In genomic region chr4:149628372-149628771, GRCm38 (mm10) we compare ENCODE assay signal across 9 mouse cellular contexts. TPM values are rescaled to one million over a fixed set of nuclear protein-coding genes. Genes with fewer than 3 reads are reported as not detected.
DNase-seq lines count a peak whose midpoint lies in the region; ATAC-seq and TF ChIP-seq lines count a peak whose summit lies in the region.
"Had no signal": no experiment of that assay in that cellular context is flagged by ENCODE, and none has a peak within 500 bp of the region (broad histone marks: within the 10 kb centered on the region; RNA-seq: fewer than 3 reads in every experiment).

No protein-coding gene starts in this region.

- no peak overlapping the region for H3K27ac ChIP-seq in kidney, adult 2 months (ENCODE audit: insufficient read depth, low read depth, low read length)
- no peak overlapping the region for H3K27ac ChIP-seq in bone marrow macrophage, adult 2 months (ENCODE audit: insufficient read depth, low read depth, low read length)
- H3K27ac ChIP-seq: liver, embryonic 15.5 days had no signal

- 77% methylated on average over 10 of the region's 10 CpGs for WGBS in kidney, adult 2 months

- no peaks in the 10 kb centered on the region for H3K27me3 ChIP-seq in kidney, adult 2 months (replicated peaks; ENCODE audit: control insufficient read depth, insufficient read depth, low read length)
- H3K27me3 ChIP-seq: liver, embryonic 15.5 days had no signal

- no peaks in the 10 kb centered on the region for H3K36me3 ChIP-seq in kidney, adult 2 months (ENCODE audit: control insufficient read depth, insufficient read depth, low read length)
- H3K36me3 ChIP-seq: liver, embryonic 15.5 days had no signal

- no peak overlapping the region for H3K4me3 ChIP-seq in kidney, adult 2 months (ENCODE audit: insufficient read depth, low read depth, low read length)
- no peak overlapping the region for H3K4me3 ChIP-seq in bone marrow macrophage, adult 2 months (ENCODE audit: insufficient read depth, low read length)
- H3K4me3 ChIP-seq: liver, embryonic 15.5 days had no signal

- DNase-seq in kidney, adult 2 months = peak; percentile 39
- no peak for DNase-seq in kidney, adult 11 months
- peak; percentile 69 to 73 for DNase-seq in CD8-positive naive resting alpha-beta T cell, adult 2 months (ENCODE audit: low read depth in 2 of 2, low spot score in 2 of 2)
- peak; percentile 54 to 57 for DNase-seq in kidney, postnatal 25 days
- DNase-seq in retina, embryonic 14.5 days (ENCODE audit: low spot score) = peak; percentile 66
- no peak for DNase-seq in urinary bladder, postnatal 4 days (ENCODE audit: low spot score in 2 of 2)

- H3K4me1 ChIP-seq in kidney, adult 2 months (ENCODE audit: control insufficient read depth, insufficient read depth, low read length) = no peaks in the 10 kb centered on the region
- H3K4me1 ChIP-seq in bone marrow macrophage, adult 2 months (ENCODE audit: control insufficient read depth, insufficient read depth, low read length) = peaks cover 12% of the 10 kb centered on the region

- no peak for TF ChIP-seq POLR2A in kidney, adult 2 months (IDR thresholded peaks at IDR 0.05; ENCODE audit: low read depth, low read length)
- TF ChIP-seq POLR2A in bone marrow macrophage, adult 2 months (IDR thresholded peaks at IDR 0.05; ENCODE audit: borderline replicate concordance, low read depth, low read length) = no peak

- TF ChIP-seq CTCF in kidney, adult 2 months (conservative IDR thresholded peaks at IDR 0.05; ENCODE audit: insufficient read depth, insufficient read length, low read depth, low read length) = peak; percentile 73
- TF ChIP-seq CTCF in bone marrow macrophage, adult 2 months (IDR thresholded peaks at IDR 0.05; ENCODE audit: low read depth, low read length) = peak; percentile 65; the same call in 1 of the 2 replicates

- peak; percentile 52; the same call in 1 of the 2 replicates for ATAC-seq in erythroblast, adult 5-6 weeks (replicated peaks; ENCODE audit: low FRiP score, poor library complexity, severe bottlenecking)

RNA-seq across cellular contexts. Expression of gene Clstn1, which starts 42.1 kb away (rescaled TPM):
- polyA plus RNA-seq in kidney, adult 2 months (2012; rRNA removed) = 44.9 and 46.3 TPM in 2 replicates
- polyA plus RNA-seq in bone marrow macrophage, adult 2 months (2012; ENCODE audit: insufficient read depth, insufficient read length, missing spikeins) = 0.85 and 1.4 TPM in 2 replicates
- 0.58 and 1.3 TPM in 2 replicates for total RNA-seq in erythroblast, adult 5-6 weeks (2015; ENCODE audit: low replicate concordance)
- 1.8 and 2.4 TPM in 2 replicates for total RNA-seq in erythroblast, adult 5-6 weeks (2017; ENCODE audit: low replicate concordance)

Comparison
In these comparisons a context has a peak if more than half of its experiments do, and no peak if none do; other contexts are left out.
1. DNase-seq: peak in kidney, adult 2 months (single experiment), CD8-positive naive resting alpha-beta T cell, adult 2 months (2 of 2), kidney, postnatal 25 days (2 of 2) and retina, embryonic 14.5 days (single experiment); none in kidney, adult 11 months (single experiment) and urinary bladder, postnatal 4 days (0 of 2).
2. RNA of gene Clstn1, which starts 42.1 kb away (polyA plus RNA-seq): 44.9 to 46.3 TPM in kidney, adult 2 months; 0.85 to 1.4 TPM in bone marrow macrophage, adult 2 months; every median in the first group is over 10 times any median in the second.